Mouse (Mus musculus): ENCODE measurements around the gene Vasn. TPM values are rescaled to one million over a fixed set of nuclear protein-coding genes. Genes with fewer than 3 reads are reported as not detected.
A peak's percentile ranks its signal among the peaks of the same experiment; 100 is the strongest.

Vasn gene
- total RNA-seq, 2 experiments from 2014 or later: 8.3 to 10.9 TPM

GRCm38 (mm10) chr16:4604293-4604837 is 35.4 kb upstream of the Vasn start:
- no peak for DNase-seq (ENCODE audit: low spot score in 2 of 2)

GRCm38 (mm10) chr16:4605514-4606131 is 34.1 kb upstream of the Vasn start:
- no peak for DNase-seq (ENCODE audit: low spot score in 2 of 2)
- intact Hi-C loops (cut with DNase I): loop anchor here (2.0 to 5.0 kb wide), 3 partner anchors 39 to 118 kb away; no protein-coding TSS in a partner anchor

More at GRCm38 (mm10) chr16:4604293-4604837, 35.4 kb upstream of the Vasn start:
- intact Hi-C loops (cut with DNase I): no loop called here

- DNase-seq (ENCODE audit: low spot score in 2 of 2): peak in 1 of 2 experiments; percentile 33
- intact Hi-C loops (cut with DNase I): loop anchor here (2.0 to 5.0 kb wide), 3 partner anchors 40 to 119 kb away; no protein-coding TSS in a partner anchor
Measured at GRCm38 (mm10) chr16:4606431-4607084, 33.2 kb upstream of the Vasn start.

GRCm38 (mm10) chr16:4607818-4608531 is 31.8 kb upstream of the Vasn start:
- DNase-seq (ENCODE audit: low spot score in 2 of 2): peak; percentile 82 to 85
- intact Hi-C loops (cut with DNase I): loop anchor here (2.0 to 5.0 kb wide), 3 partner anchors 41 to 121 kb away; no protein-coding TSS in a partner anchor

GRCm38 (mm10) chr16:4608532-4609059 is 31.1 kb upstream of the Vasn start:
- intact Hi-C loops (cut with DNase I): loop anchor here (5.0 kb wide), 2 partner anchors 56 to 121 kb away; no protein-coding TSS in a partner anchor

GRCm38 (mm10) chr16:4611193-4611592 is 28.5 kb upstream of the Vasn start:
- DNase-seq (ENCODE audit: low spot score in 2 of 2): no peak
- intact Hi-C loops (cut with DNase I): no loop called here

More at GRCm38 (mm10) chr16:4608532-4609059, 31.1 kb upstream of the Vasn start:
- no peak for DNase-seq (ENCODE audit: low spot score in 2 of 2)

- intact Hi-C loops (cut with DNase I): no loop called here
- DNase-seq (ENCODE audit: low spot score in 2 of 2): no peak
Measured at GRCm38 (mm10) chr16:4611676-4612075, 28.1 kb upstream of the Vasn start.

GRCm38 (mm10) chr16:4613736-4614135 is 26.0 kb upstream of the Vasn start:
- intact Hi-C loops (cut with DNase I): no loop called here
- no peak for DNase-seq (ENCODE audit: low spot score in 2 of 2)

- DNase-seq (ENCODE audit: low spot score in 2 of 2): no peak
- intact Hi-C loops (cut with DNase I): no loop called here
Measured at GRCm38 (mm10) chr16:4614639-4615038, 25.1 kb upstream of the Vasn start.

GRCm38 (mm10) chr16:4615297-4615696 is 24.4 kb upstream of the Vasn start:
- no peak for DNase-seq (ENCODE audit: low spot score in 2 of 2)
- intact Hi-C loops (cut with DNase I): no loop called here

GRCm38 (mm10) chr16:4616829-4617228 is 22.9 kb upstream of the Vasn start:
- DNase-seq (ENCODE audit: low spot score in 2 of 2): no peak
- intact Hi-C loops (cut with DNase I): no loop called here

GRCm38 (mm10) chr16:4624074-4624473 is 15.7 kb upstream of the Vasn start:
- no peak for DNase-seq (ENCODE audit: low spot score in 2 of 2)
- intact Hi-C loops (cut with DNase I): no loop called here

GRCm38 (mm10) chr16:4624481-4625110 is 15.1 kb upstream of the Vasn start, which contains the start of gene Pam16:
TSS of gene Pam16 (minus strand) at chr16:4624988.
- intact Hi-C loops (cut with DNase I): no loop called here
- DNase-seq (ENCODE audit: low spot score in 2 of 2): peak; percentile 93 to 95

GRCm38 (mm10) chr16:4627105-4627504 is 12.6 kb upstream of the Vasn start:
- intact Hi-C loops (cut with DNase I): no loop called here
- no peak for DNase-seq (ENCODE audit: low spot score in 2 of 2)

- no peak for DNase-seq (ENCODE audit: low spot score in 2 of 2)
- intact Hi-C loops (cut with DNase I): no loop called here
Measured at GRCm38 (mm10) chr16:4628898-4629419, 10.8 kb upstream of the Vasn start.

GRCm38 (mm10) chr16:4629950-4630349 is 9.8 kb upstream of the Vasn start:
- intact Hi-C loops (cut with DNase I): loop anchor here (1.0 kb wide), 1 partner anchor 37 kb away; no protein-coding TSS in a partner anchor
- DNase-seq (ENCODE audit: low spot score in 2 of 2): peak in 1 of 2 experiments; percentile 77

GRCm38 (mm10) chr16:4632050-4632449 is 7.7 kb upstream of the Vasn start:
- intact Hi-C loops (cut with DNase I): no loop called here
- peak in 1 of 2 experiments; percentile 38 for DNase-seq (ENCODE audit: low spot score in 2 of 2)

- no peak for DNase-seq (ENCODE audit: low spot score in 2 of 2)
- intact Hi-C loops (cut with DNase I): loop anchor here (1.0 kb wide), 1 partner anchor 36 kb away; no protein-coding TSS in a partner anchor
Measured at GRCm38 (mm10) chr16:4633661-4634060, 6.1 kb upstream of the Vasn start.

- intact Hi-C loops (cut with DNase I): no loop called here
Measured at GRCm38 (mm10) chr16:4634681-4635080, 5.1 kb upstream of the Vasn start.

More at GRCm38 (mm10) chr16:4634681-4635080, 5.1 kb upstream of the Vasn start:
- DNase-seq (ENCODE audit: low spot score in 2 of 2): no peak

Measured in left cerebral cortex, postnatal 14 days (tissue).